Mouse (Mus musculus) limb, embryonic 12.5 days (tissue): ENCODE measurements around the gene Bace1. TPM values are rescaled to one million over a fixed set of nuclear protein-coding genes. Genes with fewer than 3 reads are reported as not detected.

ENCODE experiments used
- ATAC-seq: fragments of 200-750 bp; cut with Nextera tagmentation; 2 replicates; pipeline ENCODE4 v1.8.0; 2017; ENCODE audit warnings: low read depth, moderate TSS enrichment; ENCODE audit not compliant: insufficient number of reproducible peaks, insufficient read depth, low FRiP score, low TSS enrichment
- H3K27ac ChIP-seq: fragments of 300-500 bp; sonication (generic); 2 replicates; pipeline ENCODE4 v1.5.1; 2016; ENCODE audit warnings: mild to moderate bottlenecking, moderate library complexity
- H3K27me3 ChIP-seq: fragments of 300-500 bp; sonication (generic); 2 replicates; pipeline ENCODE4 v1.6.1; 2016; ENCODE audit warnings: mild to moderate bottlenecking, moderate library complexity
- H3K36me3 ChIP-seq: fragments of 300-500 bp; sonication (generic); 2 replicates; pipeline ENCODE4 v1.6.1; 2016; ENCODE audit warnings: mild to moderate bottlenecking, moderate library complexity
- H3K4me1 ChIP-seq: fragments of 300-500 bp; sonication (generic); replicated peaks from 2 replicates; pipeline ENCODE4 v1.6.1; 2016
- H3K4me2 ChIP-seq: fragments of 300-500 bp; sonication (generic); 2 replicates; pipeline ENCODE4 v1.6.1; 2016; ENCODE audit warnings: mild to moderate bottlenecking, moderate library complexity
- H3K4me3 ChIP-seq: fragments of 300-500 bp; sonication (generic); replicated peaks from 2 replicates; pipeline ENCODE4 v1.5.1; 2016; ENCODE audit warnings: mild to moderate bottlenecking
- H3K9ac ChIP-seq: fragments of 300-500 bp; sonication (generic); replicated peaks from 2 replicates; pipeline ENCODE4 v1.6.1; 2016; ENCODE audit warnings: mild to moderate bottlenecking, moderate library complexity
- H3K9me3 ChIP-seq: fragments of 300-500 bp; sonication (generic); 2 replicates; pipeline ENCODE4 v1.6.1; 2016; ENCODE audit warnings: mild to moderate bottlenecking, moderate library complexity
- WGBS: fragments of 180-500 bp; shearing (Covaris S2); methylation state at CpG from one replicate; pipeline ENCODE4 v1.1.7; 2016; 5-methylcytosine and 5-hydroxymethylcytosine counted together
- polyA plus RNA-seq: library from polyadenylated mRNA; unstranded; fragments of >200 nt; fragmentation: Nextera tagmentation; extraction: Ambion mirVana; gene quantifications from 2 replicates; pipeline ENCODE4 v1.2.1, GENCODE M21; 2016

Gene Bace1
- polyA plus RNA-seq, 1 experiment from 2014 or later = 27.3 TPM

GRCm38 (mm10) chr9:45905811-45906237, 67.4 kb downstream of the Bace1 start:
- Histone ChIP-seq H3K9ac (peak overlapping the region; percentile 93), H3K9me3 (no peaks in the 10 kb centered on the region), H3K4me1 (peaks cover 22% of the 10 kb centered on the region), H3K36me3 (peaks cover 51% of the 10 kb centered on the region), H3K27ac (peak overlapping the region; percentile 92), H3K4me3 (peak overlapping the region; percentile 92), H3K4me2 (peak overlapping the region; percentile 76), H3K27me3 (no peaks in the 10 kb centered on the region)
- peak; percentile 42 for ATAC-seq
- under 1% methylated on average over 22 of the region's 27 CpGs for WGBS

- Histone ChIP-seq H3K36me3 (peaks cover 52% of the 10 kb centered on the region), H3K27ac (peak within 1 kb of the TSS; percentile 92), H3K9ac (peak within 1 kb of the TSS; percentile 93), H3K27me3 (no peaks in the 10 kb centered on the region), H3K9me3 (no peaks in the 10 kb centered on the region), H3K4me1 (peaks cover 22% of the 10 kb centered on the region), H3K4me2 (peak within 1 kb of the TSS; percentile 76), H3K4me3 (peak within 1 kb of the TSS; percentile 92)
- peak; percentile 86 for ATAC-seq
- under 1% methylated on average over 72 of the region's 80 CpGs for WGBS
These were observed 68.1 kb downstream of the Bace1 start, which contains the start of the genes Pcsk7 and Rnf214 for GRCm38 (mm10) chr9:45906355-45907077. TSS of gene Pcsk7 (plus strand) at chr9:45906497. TSS of gene Rnf214 (minus strand) at chr9:45906911.

GRCm38 (mm10) chr9:45907078-45907428, 68.7 kb downstream of the Bace1 start:
- Histone ChIP-seq H3K9ac (peak overlapping the region; percentile 93), H3K4me3 (peak overlapping the region; percentile 92), H3K4me1 (peaks cover 22% of the 10 kb centered on the region), H3K9me3 (no peaks in the 10 kb centered on the region), H3K27ac (peak overlapping the region; percentile 45; the same call in 1 of the 2 replicates), H3K4me2 (peak overlapping the region; percentile 76), H3K27me3 (no peaks in the 10 kb centered on the region), H3K36me3 (peaks cover 52% of the 10 kb centered on the region)
- WGBS = under 1% methylated on average over 19 of the region's 19 CpGs
- ATAC-seq = peak; percentile 23; the same call in 1 of the 2 replicates

- WGBS = 97% methylated on average over 3 of the region's 3 CpGs
- peaks cover 10% of the 10 kb centered on the region for H3K4me1 ChIP-seq
- no peak overlapping the region for H3K4me3 ChIP-seq
- H3K9me3 ChIP-seq = no peaks in the 10 kb centered on the region
- no peaks in the 10 kb centered on the region for H3K27me3 ChIP-seq
- no peak overlapping the region for H3K9ac ChIP-seq
- H3K4me2 ChIP-seq = no peak overlapping the region
- ATAC-seq = no peak
- peaks cover 73% of the 10 kb centered on the region for H3K36me3 ChIP-seq
- H3K27ac ChIP-seq = no peak overlapping the region
These were observed 72.6 kb downstream of the Bace1 start for GRCm38 (mm10) chr9:45910995-45911394.

- no peak for ATAC-seq
- no peaks in the 10 kb centered on the region for H3K9me3 ChIP-seq
- WGBS = 73% methylated on average over 1 of the region's 1 CpGs
- H3K27ac ChIP-seq = no peak overlapping the region
- no peaks in the 10 kb centered on the region for H3K27me3 ChIP-seq
- peaks cover 10% of the 10 kb centered on the region for H3K4me1 ChIP-seq
- H3K4me3 ChIP-seq = no peak overlapping the region
- H3K4me2 ChIP-seq = no peak overlapping the region
- peaks cover 80% of the 10 kb centered on the region for H3K36me3 ChIP-seq
- no peak overlapping the region for H3K9ac ChIP-seq
These were observed 73.3 kb downstream of the Bace1 start for GRCm38 (mm10) chr9:45911673-45912072.

Other genes with a start within 250 kb of the Bace1 start
- gene Cep164, start 9.9 kb upstream of the Bace1 start, polyA plus RNA-seq = 23.6 and 26.2 TPM in 2 replicates
- gene Pcsk7, start 67.9 kb downstream of the Bace1 start, polyA plus RNA-seq = 22.6 and 23.9 TPM in 2 replicates
- 57.9 and 61.7 TPM in 2 replicates for gene Rnf214, start 68.3 kb downstream of the Bace1 start, polyA plus RNA-seq
- 7.5 and 10.8 TPM in 2 replicates for gene Tagln, start 97.5 kb downstream of the Bace1 start, polyA plus RNA-seq
- 34.5 and 38.4 TPM in 2 replicates for gene Sidt2, start 116.7 kb downstream of the Bace1 start, polyA plus RNA-seq
- gene Pafah1b2, start 174.1 kb downstream of the Bace1 start, polyA plus RNA-seq = 220 and 234 TPM in 2 replicates
- gene Sik3, start 174.2 kb downstream of the Bace1 start, polyA plus RNA-seq = 12.0 and 12.6 TPM in 2 replicates